ENCODE assay signal across 8 mouse cellular contexts in the genomic region with DNA sequence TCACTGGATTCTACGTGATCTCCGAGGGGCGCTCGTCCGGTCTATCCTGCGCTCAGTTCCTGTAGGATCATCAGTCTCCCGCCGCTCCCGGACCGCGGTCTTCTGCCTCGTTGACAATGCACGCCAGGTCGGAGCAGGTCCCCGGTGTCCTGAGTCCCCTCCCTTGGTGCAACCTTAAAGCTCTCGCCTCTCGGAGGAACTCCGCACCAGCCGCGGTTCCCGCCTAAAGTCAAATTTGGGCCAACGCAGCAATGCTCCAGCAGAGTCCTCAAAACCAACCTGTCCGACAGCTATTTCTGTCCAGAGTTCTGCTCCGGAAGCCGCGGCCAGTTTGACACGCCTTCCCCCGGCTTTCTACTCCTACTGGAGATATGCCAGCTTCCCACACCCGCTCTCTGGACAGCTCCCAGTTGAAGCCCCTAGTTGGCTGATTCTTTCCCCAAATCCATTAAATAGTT. TPM values are rescaled to one million over a fixed set of nuclear protein-coding genes. Genes with fewer than 3 reads are reported as not detected.
A peak's percentile ranks its signal among the peaks of the same experiment; 100 is the strongest.
DNase-seq lines count a peak whose midpoint lies in the region; ATAC-seq and TF ChIP-seq lines count a peak whose summit lies in the region.

A gene (minus strand): TSS at position 288 of the 458 bp plus-strand sequence.

- peak within 1 kb of the TSS; percentile 64 for H3K9ac ChIP-seq in intestine, embryonic 16.5 days (ENCODE audit: low read depth, low read length)
- no peak within 1 kb of the TSS for H3K9ac ChIP-seq in neural tube, embryonic 14.5 days (replicated peaks; ENCODE audit: low read depth, low read length)

- peak within 1 kb of the TSS; percentile 84 for H3K4me2 ChIP-seq in intestine, embryonic 16.5 days (ENCODE audit: low read depth, low read length)
- H3K4me2 ChIP-seq in neural tube, embryonic 14.5 days (ENCODE audit: low read depth, low read length), result peak within 1 kb of the TSS; percentile 59

- H3K27ac ChIP-seq in intestine, embryonic 16.5 days (ENCODE audit: low read length), result no peak within 1 kb of the TSS
- H3K27ac ChIP-seq in neural tube, embryonic 14.5 days (ENCODE audit: low read depth, low read length), result no peak within 1 kb of the TSS

- no peaks in the 10 kb centered on the region for H3K36me3 ChIP-seq in intestine, embryonic 16.5 days (ENCODE audit: control insufficient read depth, insufficient read depth, low read length)
- no peaks in the 10 kb centered on the region for H3K36me3 ChIP-seq in neural tube, embryonic 14.5 days (ENCODE audit: control insufficient read depth, insufficient read depth, low read length)

- H3K27me3 ChIP-seq in intestine, embryonic 16.5 days (replicated peaks; ENCODE audit: control insufficient read depth, insufficient read depth, low read length), result no peaks in the 10 kb centered on the region; the same call in 1 of the 2 replicates
- no peaks in the 10 kb centered on the region for H3K27me3 ChIP-seq in neural tube, embryonic 14.5 days (ENCODE audit: control insufficient read depth, insufficient read depth, low read length)

- intact Hi-C loops in gastrocnemius, postnatal 36 days (cut with DNase I), result no loop called here

- H3K9me3 ChIP-seq in intestine, embryonic 16.5 days (ENCODE audit: control insufficient read depth, low read length), result no peaks in the 10 kb centered on the region
- H3K9me3 ChIP-seq in neural tube, embryonic 14.5 days (ENCODE audit: control insufficient read depth, low read length), result no peaks in the 10 kb centered on the region

- peak within 1 kb of the TSS; percentile 57 for H3K4me3 ChIP-seq in intestine, embryonic 16.5 days (ENCODE audit: low read length)
- H3K4me3 ChIP-seq in lung, adult 2 months (replicated peaks; ENCODE audit: extremely low read depth, low read depth, low read length), result peak within 1 kb of the TSS; percentile 85
- H3K4me3 ChIP-seq in neural tube, embryonic 14.5 days (ENCODE audit: low read depth, low read length), result peak within 1 kb of the TSS; percentile 24

- peak; percentile 15 to 19 for DNase-seq in cerebellum, adult 18-20 months
- no peak for DNase-seq in cerebellum, adult 9-10 months
- peak; percentile 38 to 45 for DNase-seq in cerebellum, postnatal 25 days
- DNase-seq in gastrocnemius, postnatal 36 days, result peak; percentile 13 to 39
- DNase-seq in lung, adult 2 months, result peak; percentile 55
- peak; percentile 75 for DNase-seq in urinary bladder, postnatal 14 days (ENCODE audit: low spot score)

- peak; percentile 68 for ATAC-seq in intestine, embryonic 16.5 days
- no peak for ATAC-seq in neural tube, embryonic 14.5 days (ENCODE audit: low read depth)

- TF ChIP-seq POLR2A in lung, adult 2 months (IDR thresholded peaks at IDR 0.05; ENCODE audit: borderline replicate concordance, extremely low read depth, low read depth, low read length), result 0 out of 2 replicates have a peak, but pooled peaks have one; percentile 9

- TF ChIP-seq CTCF in lung, adult 2 months (IDR thresholded peaks at IDR 0.05; ENCODE audit: insufficient read depth, low read length), result no peak

- 0 out of 2 replicates have a peak, but pooled peaks cover 2% of the 10 kb centered on the region for H3K4me1 ChIP-seq in intestine, embryonic 16.5 days (ENCODE audit: control insufficient read depth, insufficient read depth, low read length)
- peaks cover 3% of the 10 kb centered on the region; the same call in 1 of the 2 replicates for H3K4me1 ChIP-seq in lung, adult 2 months (ENCODE audit: control insufficient read depth, insufficient read depth, low read length)
- 0 out of 2 replicates have a peak, but pooled peaks cover 5% of the 10 kb centered on the region for H3K4me1 ChIP-seq in neural tube, embryonic 14.5 days (ENCODE audit: control insufficient read depth, insufficient read depth, low read length)

- under 1% methylated on average over 29 of the region's 29 CpGs for WGBS in intestine, embryonic 16.5 days
- under 1% methylated on average over 29 of the region's 29 CpGs for WGBS in lung, adult 2 months
- 1% methylated on average over 29 of the region's 29 CpGs for WGBS in neural tube, embryonic 14.5 days

RNA-seq across cellular contexts. Expression of the gene that starts here (rescaled TPM):
- total RNA-seq in gastrocnemius, postnatal 36 days (2021), result under 1 TPM; 0.44 to 0.92 TPM
- 3.2 and 3.5 TPM in 2 replicates for polyA plus RNA-seq in intestine, embryonic 16.5 days (2015; fragmentation: Nextera tagmentation; extraction: Ambion mirVana)
- polyA plus RNA-seq in lung, adult 2 months (2012; rRNA removed), result 1.7 and 2.5 TPM in 2 replicates
- polyA plus RNA-seq in neural tube, embryonic 14.5 days (2014; fragmentation: Nextera tagmentation; extraction: Ambion mirVana), result 0.35 TPM in 1 of 2 replicates, not detected in the other

Comparison
In these comparisons a context has a peak if more than half of its experiments do, and no peak if none do; other contexts are left out.
1. Peak in DNase-seq in gastrocnemius, postnatal 36 days; RNA of the gene not detected or under 1 TPM.
2. H3K4me3 ChIP-seq: peak in every context shown above with its lines; median percentile 85 in lung, adult 2 months; 57 in intestine, embryonic 16.5 days; 24 in neural tube, embryonic 14.5 days.